Mouse (Mus musculus): ENCODE results near the gene Capns1.

- TF ChIP-seq CTCF (IDR thresholded peaks at IDR 0.05; ENCODE audit: low read depth) (no peak), EP300 (optimal IDR thresholded peaks at IDR 0.05) (no peak)
Observed at GRCm38 (mm10) chr7:30178256-30178655, 20.4 kb downstream of the Capns1 start.

All from stomach, postnatal 0 days (tissue).